Mouse (Mus musculus): ENCODE measurements around the gene Fyttd1. TPM values are rescaled to one million over a fixed set of nuclear protein-coding genes. Genes with fewer than 3 reads are reported as not detected.

The Fyttd1 gene
- polyA plus RNA-seq, 1 experiment from 2014 or later: 147 TPM

- no peak for ATAC-seq (ENCODE audit: low read depth)
- Histone ChIP-seq H3K4me1 (ENCODE audit: control insufficient read depth, insufficient read depth, low read length) (no peaks in the 10 kb centered on the region), H3K27ac (ENCODE audit: low read depth, low read length) (no peak overlapping the region), H3K9me3 (ENCODE audit: control insufficient read depth, low read length) (no peaks in the 10 kb centered on the region), H3K36me3 (ENCODE audit: control insufficient read depth, insufficient read depth, low read length) (no peaks in the 10 kb centered on the region), H3K9ac (replicated peaks; ENCODE audit: low read depth, low read length) (no peak overlapping the region), H3K4me2 (ENCODE audit: low read depth, low read length) (no peak overlapping the region), H3K27me3 (ENCODE audit: control insufficient read depth, insufficient read depth, low read length) (no peaks in the 10 kb centered on the region), H3K4me3 (ENCODE audit: low read depth, low read length) (no peak overlapping the region)
- WGBS: 93% methylated on average over 5 of the region's 5 CpGs
These were observed 71.4 kb downstream of the Fyttd1 start for GRCm38 (mm10) chr16:32948656-32949055.

GRCm38 (mm10) chr16:32949281-32949680 is 72.0 kb downstream of the Fyttd1 start:
- Histone ChIP-seq H3K27ac (ENCODE audit: low read depth, low read length) (no peak overlapping the region), H3K36me3 (ENCODE audit: control insufficient read depth, insufficient read depth, low read length) (no peaks in the 10 kb centered on the region), H3K9me3 (ENCODE audit: control insufficient read depth, low read length) (no peaks in the 10 kb centered on the region), H3K4me2 (ENCODE audit: low read depth, low read length) (no peak overlapping the region), H3K27me3 (ENCODE audit: control insufficient read depth, insufficient read depth, low read length) (no peaks in the 10 kb centered on the region), H3K9ac (replicated peaks; ENCODE audit: low read depth, low read length) (no peak overlapping the region), H3K4me3 (ENCODE audit: low read depth, low read length) (no peak overlapping the region), H3K4me1 (ENCODE audit: control insufficient read depth, insufficient read depth, low read length) (no peaks in the 10 kb centered on the region)
- ATAC-seq (ENCODE audit: low read depth): no peak

GRCm38 (mm10) chr16:32951074-32951473 is 73.8 kb downstream of the Fyttd1 start:
- Histone ChIP-seq H3K4me3 (ENCODE audit: low read depth, low read length) (no peak overlapping the region), H3K36me3 (ENCODE audit: control insufficient read depth, insufficient read depth, low read length) (peaks cover 8% of the 10 kb centered on the region; the same call in 1 of the 2 replicates), H3K27me3 (ENCODE audit: control insufficient read depth, insufficient read depth, low read length) (no peaks in the 10 kb centered on the region), H3K27ac (ENCODE audit: low read depth, low read length) (no peak overlapping the region), H3K4me1 (ENCODE audit: control insufficient read depth, insufficient read depth, low read length) (no peaks in the 10 kb centered on the region), H3K4me2 (ENCODE audit: low read depth, low read length) (no peak overlapping the region), H3K9me3 (ENCODE audit: control insufficient read depth, low read length) (no peaks in the 10 kb centered on the region), H3K9ac (replicated peaks; ENCODE audit: low read depth, low read length) (no peak overlapping the region)
- 85% methylated on average over 2 of the region's 2 CpGs for WGBS
- no peak for ATAC-seq (ENCODE audit: low read depth)

GRCm38 (mm10) chr16:32953806-32954205 is 76.5 kb downstream of the Fyttd1 start:
- Histone ChIP-seq H3K4me1 (ENCODE audit: control insufficient read depth, insufficient read depth, low read length) (no peaks in the 10 kb centered on the region), H3K4me3 (ENCODE audit: low read depth, low read length) (no peak overlapping the region), H3K27ac (ENCODE audit: low read depth, low read length) (no peak overlapping the region), H3K9ac (replicated peaks; ENCODE audit: low read depth, low read length) (no peak overlapping the region), H3K27me3 (ENCODE audit: control insufficient read depth, insufficient read depth, low read length) (no peaks in the 10 kb centered on the region), H3K4me2 (ENCODE audit: low read depth, low read length) (no peak overlapping the region), H3K36me3 (ENCODE audit: control insufficient read depth, insufficient read depth, low read length) (peaks cover 16% of the 10 kb centered on the region; the same call in 1 of the 2 replicates), H3K9me3 (ENCODE audit: control insufficient read depth, low read length) (no peaks in the 10 kb centered on the region)
- no peak for ATAC-seq (ENCODE audit: low read depth)
- 81% methylated on average over 5 of the region's 5 CpGs for WGBS

GRCm38 (mm10) chr16:32954304-32954703 is 77.0 kb downstream of the Fyttd1 start:
- Histone ChIP-seq H3K27ac (ENCODE audit: low read depth, low read length) (no peak overlapping the region), H3K4me2 (ENCODE audit: low read depth, low read length) (no peak overlapping the region), H3K4me1 (ENCODE audit: control insufficient read depth, insufficient read depth, low read length) (no peaks in the 10 kb centered on the region), H3K9ac (replicated peaks; ENCODE audit: low read depth, low read length) (no peak overlapping the region), H3K27me3 (ENCODE audit: control insufficient read depth, insufficient read depth, low read length) (no peaks in the 10 kb centered on the region), H3K9me3 (ENCODE audit: control insufficient read depth, low read length) (no peaks in the 10 kb centered on the region), H3K36me3 (ENCODE audit: control insufficient read depth, insufficient read depth, low read length) (peaks cover 17% of the 10 kb centered on the region; the same call in 1 of the 2 replicates), H3K4me3 (ENCODE audit: low read depth, low read length) (no peak overlapping the region)
- 39% methylated on average over 6 of the region's 6 CpGs for WGBS
- no peak for ATAC-seq (ENCODE audit: low read depth)

GRCm38 (mm10) chr16:32956889-32957288 is 79.6 kb downstream of the Fyttd1 start:
- peaks cover 34% of the 10 kb centered on the region for H3K36me3 ChIP-seq (ENCODE audit: control insufficient read depth, insufficient read depth, low read length)
- H3K4me1 ChIP-seq (ENCODE audit: control insufficient read depth, insufficient read depth, low read length): no peaks in the 10 kb centered on the region
- WGBS: 70% methylated on average over 5 of the region's 5 CpGs
- no peak overlapping the region for H3K9ac ChIP-seq (replicated peaks; ENCODE audit: low read depth, low read length)
- H3K27me3 ChIP-seq (ENCODE audit: control insufficient read depth, insufficient read depth, low read length): no peaks in the 10 kb centered on the region
- no peak overlapping the region for H3K27ac ChIP-seq (ENCODE audit: low read depth, low read length)
- no peak overlapping the region for H3K4me2 ChIP-seq (ENCODE audit: low read depth, low read length)
- no peaks in the 10 kb centered on the region for H3K9me3 ChIP-seq (ENCODE audit: control insufficient read depth, low read length)
- no peak for ATAC-seq (ENCODE audit: low read depth)
- H3K4me3 ChIP-seq (ENCODE audit: low read depth, low read length): no peak overlapping the region

Other genes starting within 250 kb of the Fyttd1 start
- 18.7 and 23.9 TPM in 2 replicates for gene Tnk2, start 233.6 kb upstream of the Fyttd1 start, polyA plus RNA-seq (2014; fragmentation: Nextera tagmentation; extraction: Ambion mirVana)
- gene Muc4, start 141.6 kb upstream of the Fyttd1 start, polyA plus RNA-seq (2014; fragmentation: Nextera tagmentation; extraction: Ambion mirVana): 0.08 and 0.35 TPM in 2 replicates
- not detected in 2 replicates for gene Muc20, start 80.1 kb upstream of the Fyttd1 start, polyA plus RNA-seq (2014; fragmentation: Nextera tagmentation; extraction: Ambion mirVana)
- gene Smbd1, start 67.0 kb upstream of the Fyttd1 start, polyA plus RNA-seq (2014; fragmentation: Nextera tagmentation; extraction: Ambion mirVana): not detected in 2 replicates
- gene Rubcn, start 266 bp downstream of the Fyttd1 start, polyA plus RNA-seq (2014; fragmentation: Nextera tagmentation; extraction: Ambion mirVana): 29.1 and 34.0 TPM in 2 replicates
- gene Lrch3, start 36.6 kb downstream of the Fyttd1 start, polyA plus RNA-seq (2014; fragmentation: Nextera tagmentation; extraction: Ambion mirVana): 49.1 and 49.8 TPM in 2 replicates
- 5.8 and 6.6 TPM in 2 replicates for gene Iqcg, start 178.7 kb downstream of the Fyttd1 start, polyA plus RNA-seq (2014; fragmentation: Nextera tagmentation; extraction: Ambion mirVana)
- gene Rpl35a, start 179.0 kb downstream of the Fyttd1 start, polyA plus RNA-seq (2014; fragmentation: Nextera tagmentation; extraction: Ambion mirVana): 450 and 451 TPM in 2 replicates
- gene Lmln, start 185.0 kb downstream of the Fyttd1 start, polyA plus RNA-seq (2014; fragmentation: Nextera tagmentation; extraction: Ambion mirVana): 3.5 and 4.9 TPM in 2 replicates

Data from neural tube, embryonic 14.5 days (tissue).